Mouse (Mus musculus) neural tube, embryonic 15.5 days (tissue): ENCODE measurements around the gene E430018J23Rik. TPM values are rescaled to one million over a fixed set of nuclear protein-coding genes. Genes with fewer than 3 reads are reported as not detected.
A peak's percentile ranks its signal among the peaks of the same experiment; 100 is the strongest.
"Not testable (repeated sequence)": the region's sequence is repeated elsewhere in the genome, so short reads cannot be mapped to it uniquely, and the experiment has no call there.

ENCODE experiments used
- ATAC-seq: fragments of 200-750 bp; cut with Nextera tagmentation; 2 replicates; pipeline ENCODE4 v1.8.0; 2017; ENCODE audit warnings: mild to moderate bottlenecking, moderate TSS enrichment, moderate library complexity; ENCODE audit not compliant: low FRiP score
- H3K27ac ChIP-seq: fragments of 300-500 bp; sonication (generic); replicated peaks from 2 replicates; pipeline ENCODE4 v1.5.1; 2015; ENCODE audit warnings: mild to moderate bottlenecking, inconsistent platforms
- H3K27me3 ChIP-seq: fragments of 300-500 bp; sonication (generic); replicated peaks from 2 replicates; pipeline ENCODE4 v1.6.1; 2015; ENCODE audit warnings: inconsistent platforms
- H3K36me3 ChIP-seq: fragments of 300-500 bp; sonication (generic); 2 replicates; pipeline ENCODE4 v1.6.1; 2015; ENCODE audit warnings: inconsistent platforms
- H3K4me1 ChIP-seq: fragments of 300-500 bp; sonication (generic); 2 replicates; pipeline ENCODE4 v1.6.1; 2015; ENCODE audit warnings: inconsistent platforms
- H3K4me2 ChIP-seq: fragments of 300-500 bp; sonication (generic); 2 replicates; pipeline ENCODE4 v1.6.1; 2015; ENCODE audit warnings: inconsistent platforms, mild to moderate bottlenecking, moderate library complexity
- H3K4me3 ChIP-seq: fragments of 300-500 bp; sonication (generic); replicated peaks from 2 replicates; pipeline ENCODE4 v1.5.1; 2015; ENCODE audit warnings: mild to moderate bottlenecking, inconsistent platforms
- H3K9ac ChIP-seq: fragments of 300-500 bp; sonication (generic); replicated peaks from 2 replicates; pipeline ENCODE4 v1.6.1; 2015; ENCODE audit warnings: mild to moderate bottlenecking, inconsistent platforms
- H3K9me3 ChIP-seq: fragments of 300-500 bp; sonication (generic); replicated peaks from 2 replicates; pipeline ENCODE4 v1.6.1; 2016; ENCODE audit warnings: inconsistent platforms
- WGBS: fragments of 180-500 bp; shearing (Covaris S2); methylation state at CpG from one replicate; pipeline ENCODE4 v1.1.7; 2015; ENCODE audit warnings: mixed read lengths; 5-methylcytosine and 5-hydroxymethylcytosine counted together
- polyA plus RNA-seq: library from polyadenylated mRNA; unstranded; fragments of >200 nt; fragmentation: Nextera tagmentation; extraction: Ambion mirVana; gene quantifications from 2 replicates; pipeline ENCODE4 v1.2.1, GENCODE M21; 2015

The E430018J23Rik gene
- polyA plus RNA-seq, 1 experiment from 2014 or later: 5.0 TPM

DNA sequence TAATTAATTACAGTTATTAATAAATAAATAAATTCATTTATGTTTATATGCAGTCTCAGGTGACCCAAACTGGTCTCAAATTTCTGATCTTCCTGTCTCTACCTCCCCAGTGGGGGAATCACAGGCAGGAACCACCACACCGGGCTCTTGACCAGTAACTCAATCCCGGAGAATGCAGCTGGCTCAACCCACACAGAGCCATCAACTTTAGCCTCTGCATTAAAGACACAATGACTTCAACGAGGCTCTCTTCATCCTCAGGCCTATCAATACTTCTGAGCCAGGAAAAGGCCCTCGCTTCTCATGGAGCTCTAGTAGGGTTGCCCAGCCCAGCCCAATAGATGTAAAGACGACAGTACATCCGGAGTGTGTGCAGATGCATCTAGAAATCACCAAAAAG lies 10.7 kb upstream of the E430018J23Rik start:
- H3K9ac ChIP-seq, H3K27ac ChIP-seq, ATAC-seq, H3K4me3 ChIP-seq, H3K4me2 ChIP-seq, H3K27me3 ChIP-seq, H3K36me3 ChIP-seq, H3K9me3 ChIP-seq: not testable (repeated sequence)
- 98% methylated on average over 6 of the region's 6 CpGs for WGBS
- peaks cover 12% of the 10 kb centered on the region for H3K4me1 ChIP-seq

DNA sequence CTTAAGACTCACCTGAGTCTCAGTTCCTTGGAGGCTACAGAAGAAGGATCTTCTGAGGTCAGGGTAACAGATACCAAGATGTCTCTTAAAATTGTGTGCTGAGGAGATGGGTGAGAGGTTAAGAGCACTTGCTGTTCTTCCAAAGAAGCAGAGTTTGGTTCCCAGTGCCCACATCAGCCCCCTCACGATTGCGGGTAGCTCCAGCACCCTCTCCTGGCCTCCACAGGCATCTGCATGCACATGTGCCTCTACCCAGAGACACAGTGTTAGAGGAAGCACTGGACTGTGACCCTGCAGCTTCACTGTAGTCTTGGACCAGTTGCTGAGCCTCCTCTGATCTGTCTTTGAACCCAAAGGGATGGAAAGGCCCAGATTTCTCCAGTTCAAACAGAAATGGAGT lies 9.6 kb upstream of the E430018J23Rik start:
- WGBS: 50% methylated on average over 2 of the region's 2 CpGs
- no peaks in the 10 kb centered on the region for H3K27me3 ChIP-seq
- no peaks in the 10 kb centered on the region for H3K9me3 ChIP-seq
- H3K4me2 ChIP-seq: no peak overlapping the region
- peaks cover 12% of the 10 kb centered on the region for H3K4me1 ChIP-seq
- no peak overlapping the region for H3K9ac ChIP-seq
- ATAC-seq: no peak
- H3K4me3 ChIP-seq: no peak overlapping the region
- no peak overlapping the region for H3K27ac ChIP-seq
- no peaks in the 10 kb centered on the region for H3K36me3 ChIP-seq

DNA sequence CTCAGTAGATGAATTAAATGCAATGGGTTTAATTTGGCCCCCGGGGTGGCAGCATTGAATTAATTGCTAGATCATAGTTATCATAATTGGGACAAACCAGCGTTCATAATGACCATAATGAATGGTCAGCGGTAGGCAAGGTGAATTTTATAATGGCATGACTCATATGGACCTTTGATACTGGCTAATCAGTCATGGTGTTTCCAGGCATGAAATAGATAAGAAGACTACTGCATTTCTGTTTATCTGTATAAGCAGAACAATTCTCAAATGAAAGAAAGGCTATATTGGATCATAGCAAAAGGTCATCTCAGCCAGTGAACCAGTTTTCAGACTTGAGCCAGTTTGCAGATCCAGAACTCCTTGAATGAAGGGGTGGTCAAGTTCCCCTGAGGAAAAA lies 6.9 kb upstream of the E430018J23Rik start:
- H3K4me3 ChIP-seq: no peak overlapping the region
- no peaks in the 10 kb centered on the region for H3K36me3 ChIP-seq
- no peak for ATAC-seq
- H3K27me3 ChIP-seq: peaks cover 4% of the 10 kb centered on the region; the same call in 1 of the 2 replicates
- no peak overlapping the region for H3K9ac ChIP-seq
- H3K27ac ChIP-seq: no peak overlapping the region
- H3K4me2 ChIP-seq: no peak overlapping the region
- 62% methylated on average over 3 of the region's 3 CpGs for WGBS
- H3K4me1 ChIP-seq: no peaks in the 10 kb centered on the region
- H3K9me3 ChIP-seq: no peaks in the 10 kb centered on the region

DNA sequence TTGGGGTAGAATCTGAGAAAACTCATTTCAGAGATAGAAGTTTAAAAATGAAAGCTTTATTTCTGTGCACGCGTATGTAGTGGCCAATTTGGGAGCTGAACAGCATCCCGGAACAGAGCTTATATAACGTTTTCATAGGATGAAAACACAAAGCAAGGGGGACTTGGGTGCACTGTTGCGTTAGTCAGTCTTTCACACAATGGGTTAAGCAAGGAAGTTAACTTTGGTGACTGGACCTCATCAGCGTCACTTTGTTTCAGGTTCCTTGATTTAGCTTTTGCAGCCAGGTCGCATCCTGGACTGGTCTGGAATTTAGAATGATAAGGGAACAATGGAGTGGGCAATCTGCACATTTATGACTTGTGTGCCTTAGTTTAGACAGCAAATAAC lies 510 bp upstream of the E430018J23Rik start:
- peak overlapping the region; percentile 81 for H3K27ac ChIP-seq

DNA sequence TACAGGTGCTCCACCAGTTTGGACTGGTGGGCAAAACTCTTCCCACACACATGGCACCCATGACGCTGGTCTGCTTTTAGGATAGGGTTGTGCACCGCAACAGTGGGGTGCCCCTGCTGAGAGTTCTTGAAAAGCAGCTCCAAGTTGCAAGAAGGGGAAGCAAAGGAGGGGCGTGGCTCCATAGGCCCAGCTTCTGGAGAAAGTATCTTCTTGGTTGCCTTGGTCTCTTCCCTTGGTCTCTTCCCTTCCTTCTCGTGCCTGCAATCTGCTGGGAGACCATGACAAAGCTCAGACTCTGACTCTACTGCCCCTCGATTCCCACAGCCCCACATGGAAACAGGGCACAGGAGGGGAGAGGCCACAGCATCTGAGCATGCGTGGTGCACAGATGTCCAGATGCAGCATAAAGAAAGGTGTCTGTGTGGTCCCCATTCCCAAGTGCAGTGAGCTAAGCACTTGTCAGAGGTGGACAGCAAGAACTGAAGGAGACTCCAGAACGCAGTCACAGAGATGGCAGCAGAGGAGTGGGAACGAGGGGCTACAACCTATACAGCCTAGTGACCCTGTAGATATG lies 1.1 kb downstream of the E430018J23Rik start:
- Histone ChIP-seq H3K27me3 (peaks cover 2% of the 10 kb centered on the region; the same call in 1 of the 2 replicates), H3K4me1 (peaks cover 18% of the 10 kb centered on the region), H3K4me2 (peak overlapping the region; percentile 76), H3K4me3 (peak overlapping the region; percentile 68), H3K9ac (peak overlapping the region; percentile 90), H3K27ac (no peak overlapping the region), H3K36me3 (no peaks in the 10 kb centered on the region; the same call in 1 of the 2 replicates), H3K9me3 (no peaks in the 10 kb centered on the region)
- 84% methylated on average over 8 of the region's 8 CpGs for WGBS
- no peak for ATAC-seq

More for the DNA sequence above, 510 bp upstream of the E430018J23Rik start:
- Histone ChIP-seq H3K4me1 (peaks cover 18% of the 10 kb centered on the region), H3K9ac (peak overlapping the region; percentile 56), H3K9me3 (no peaks in the 10 kb centered on the region), H3K4me3 (peak overlapping the region; percentile 68), H3K27me3 (peaks cover 4% of the 10 kb centered on the region; the same call in 1 of the 2 replicates), H3K36me3 (no peaks in the 10 kb centered on the region; the same call in 1 of the 2 replicates), H3K4me2 (peak overlapping the region; percentile 76)
- no peak for ATAC-seq
- 20% methylated on average over 7 of the region's 7 CpGs for WGBS

DNA sequence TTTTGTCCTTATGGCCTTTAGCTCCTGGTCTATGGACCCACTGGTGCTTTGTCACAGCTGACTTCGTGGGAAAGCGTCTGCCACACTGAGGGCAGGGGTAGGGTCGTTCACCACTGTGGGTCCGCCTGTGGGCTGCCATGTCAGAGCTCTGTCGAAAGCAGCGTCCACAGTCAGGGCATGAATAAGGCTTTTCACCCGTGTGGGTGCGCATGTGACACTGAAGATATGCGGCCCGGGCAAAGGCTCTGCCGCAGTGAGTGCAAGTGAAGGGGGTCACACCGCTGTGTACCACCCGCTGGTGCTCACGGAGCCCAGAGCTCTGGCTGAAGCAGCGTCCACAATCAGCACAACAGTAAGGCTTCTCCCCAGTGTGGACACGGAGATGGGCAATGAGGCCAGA lies 1.9 kb downstream of the E430018J23Rik start:
- 0 out of 2 replicates have a peak overlapping the region, but pooled peaks have one; percentile 76 for H3K4me2 ChIP-seq
- H3K27me3 ChIP-seq: no peaks in the 10 kb centered on the region
- H3K9me3 ChIP-seq: no peaks in the 10 kb centered on the region
- H3K36me3 ChIP-seq: no peaks in the 10 kb centered on the region; the same call in 1 of the 2 replicates
- ATAC-seq: no peak
- peaks cover 18% of the 10 kb centered on the region for H3K4me1 ChIP-seq
- no peak overlapping the region for H3K9ac ChIP-seq
- 95% methylated on average over 16 of the region's 16 CpGs for WGBS
- no peak overlapping the region for H3K27ac ChIP-seq
- no peak overlapping the region for H3K4me3 ChIP-seq

DNA sequence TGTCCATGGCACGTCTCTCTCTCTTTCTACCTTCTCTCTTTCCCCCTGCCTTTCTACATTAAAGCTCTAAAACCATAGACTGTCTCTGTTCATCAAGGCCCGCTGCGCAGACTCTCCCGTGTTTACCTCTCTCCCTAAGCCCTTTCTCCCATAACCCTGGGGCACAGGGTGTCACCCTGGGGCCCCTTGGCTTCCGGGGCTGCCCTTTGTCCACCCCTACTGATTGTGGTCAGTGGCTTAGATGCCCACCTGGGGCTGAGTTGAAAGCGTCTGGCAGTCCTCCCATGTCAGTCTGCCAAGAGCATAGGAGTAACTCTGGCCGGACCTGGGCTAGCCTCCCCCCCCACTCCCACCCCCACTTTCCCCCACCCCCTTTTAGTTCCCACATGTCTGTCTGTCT lies 3.1 kb downstream of the E430018J23Rik start:
- 81% methylated on average over 7 of the region's 7 CpGs for WGBS
- no peak for ATAC-seq
- Histone ChIP-seq H3K4me3 (no peak overlapping the region), H3K27ac (no peak overlapping the region), H3K9ac (no peak overlapping the region), H3K4me2 (no peak overlapping the region), H3K9me3 (no peaks in the 10 kb centered on the region), H3K27me3 (no peaks in the 10 kb centered on the region), H3K36me3 (no peaks in the 10 kb centered on the region; the same call in 1 of the 2 replicates), H3K4me1 (peaks cover 26% of the 10 kb centered on the region)

DNA sequence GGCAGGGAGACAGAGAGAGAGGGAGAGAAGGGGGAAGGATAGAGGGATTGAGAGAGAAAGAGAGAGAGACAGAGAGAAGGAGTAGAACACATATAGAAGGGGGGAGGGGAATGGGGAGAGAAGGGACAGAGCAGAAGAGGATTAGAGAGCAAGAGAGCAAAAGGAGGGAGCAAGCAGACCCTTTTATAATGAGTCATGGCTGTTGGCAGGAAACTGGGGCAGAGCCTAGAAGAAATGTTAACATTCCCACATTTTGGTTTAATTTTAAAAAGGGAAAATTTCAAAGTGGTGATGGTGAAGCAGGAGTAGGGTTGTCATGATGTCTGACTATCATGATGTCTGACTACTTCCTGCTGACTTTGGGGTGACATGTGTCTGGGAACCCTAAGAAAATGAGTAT lies 5.2 kb downstream of the E430018J23Rik start:
- H3K4me1 ChIP-seq: peaks cover 19% of the 10 kb centered on the region
- not testable (repeated sequence) for H3K27me3 ChIP-seq, H3K36me3 ChIP-seq, H3K4me2 ChIP-seq, H3K4me3 ChIP-seq, H3K9ac ChIP-seq, H3K27ac ChIP-seq, ATAC-seq, H3K9me3 ChIP-seq

DNA sequence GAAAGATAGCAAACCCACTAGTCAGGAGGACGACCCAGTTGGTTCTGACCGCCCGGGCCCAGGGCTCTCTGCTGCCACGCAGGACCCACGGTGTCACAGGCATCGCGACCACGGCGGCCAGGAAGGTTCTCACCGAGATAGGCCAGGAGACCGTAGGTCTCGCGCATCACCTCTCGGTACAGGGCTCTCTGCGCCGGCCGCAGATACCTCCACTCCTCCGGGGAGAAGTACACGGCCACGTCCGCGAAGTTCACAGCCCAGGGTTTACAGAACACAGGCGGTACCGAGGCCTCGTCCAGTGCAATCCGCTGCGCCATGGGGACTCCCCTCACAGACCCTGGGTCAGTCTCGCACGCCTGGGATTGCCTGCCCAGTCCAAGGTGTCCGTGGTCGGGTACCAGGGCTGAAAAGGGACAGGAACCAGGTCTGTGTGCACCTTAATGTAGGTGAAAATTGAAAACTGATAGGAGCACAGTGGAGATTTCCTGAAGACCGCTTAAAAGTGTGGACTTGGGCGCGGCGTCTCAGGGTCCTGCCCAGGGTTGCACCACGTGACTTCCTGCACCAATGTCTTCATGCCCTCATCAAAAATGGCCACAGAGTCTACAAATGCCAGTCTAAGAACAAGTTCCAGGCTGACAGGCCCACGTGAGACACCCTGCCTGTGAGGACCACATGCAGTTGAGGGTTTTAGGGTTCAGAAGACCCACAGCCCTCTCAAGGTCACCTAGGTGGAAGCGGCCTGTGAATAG lies 6.6 kb downstream of the E430018J23Rik start, which contains the start of gene 9130019O22Rik:
Gene 9130019O22Rik (minus strand): TSS at position 526 of the 752 bp plus-strand sequence.
- Histone ChIP-seq H3K4me2 (peak within 1 kb of the TSS; percentile 72), H3K9me3 (no peaks in the 10 kb centered on the region), H3K4me3 (peak within 1 kb of the TSS; percentile 60), H3K9ac (peak within 1 kb of the TSS; percentile 60), H3K36me3 (peaks cover 9% of the 10 kb centered on the region), H3K4me1 (peaks cover 8% of the 10 kb centered on the region), H3K27ac (peak within 1 kb of the TSS; percentile 58; the same call in 1 of the 2 replicates), H3K27me3 (no peaks in the 10 kb centered on the region)
- WGBS: 12% methylated on average over 38 of the region's 38 CpGs
- peak; percentile 89 for ATAC-seq

DNA sequence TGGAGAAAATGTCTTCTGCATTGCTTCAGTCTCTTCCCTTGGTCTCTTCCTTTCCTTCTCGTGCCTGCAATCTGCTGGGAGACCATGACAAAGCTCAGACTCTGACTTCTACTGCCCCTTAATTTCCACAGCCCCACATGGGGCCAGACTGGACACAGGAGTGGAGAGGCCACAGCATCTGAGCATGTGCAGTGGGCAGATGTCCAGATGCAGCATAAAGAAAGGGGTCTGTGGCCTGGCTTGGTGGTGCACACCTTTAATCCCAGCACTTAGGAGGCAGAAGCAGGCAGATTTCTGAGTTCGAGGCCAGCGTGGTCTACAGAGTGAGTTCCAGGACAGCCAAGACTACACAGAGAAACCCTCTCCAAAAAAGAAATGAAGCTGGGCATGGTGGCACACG lies 7.9 kb downstream of the E430018J23Rik start:
- not testable (repeated sequence) for H3K4me3 ChIP-seq, H3K4me1 ChIP-seq, H3K27ac ChIP-seq, ATAC-seq, H3K4me2 ChIP-seq, H3K36me3 ChIP-seq, H3K27me3 ChIP-seq, H3K9me3 ChIP-seq, H3K9ac ChIP-seq
- WGBS: 97% methylated on average over 4 of the region's 4 CpGs

DNA sequence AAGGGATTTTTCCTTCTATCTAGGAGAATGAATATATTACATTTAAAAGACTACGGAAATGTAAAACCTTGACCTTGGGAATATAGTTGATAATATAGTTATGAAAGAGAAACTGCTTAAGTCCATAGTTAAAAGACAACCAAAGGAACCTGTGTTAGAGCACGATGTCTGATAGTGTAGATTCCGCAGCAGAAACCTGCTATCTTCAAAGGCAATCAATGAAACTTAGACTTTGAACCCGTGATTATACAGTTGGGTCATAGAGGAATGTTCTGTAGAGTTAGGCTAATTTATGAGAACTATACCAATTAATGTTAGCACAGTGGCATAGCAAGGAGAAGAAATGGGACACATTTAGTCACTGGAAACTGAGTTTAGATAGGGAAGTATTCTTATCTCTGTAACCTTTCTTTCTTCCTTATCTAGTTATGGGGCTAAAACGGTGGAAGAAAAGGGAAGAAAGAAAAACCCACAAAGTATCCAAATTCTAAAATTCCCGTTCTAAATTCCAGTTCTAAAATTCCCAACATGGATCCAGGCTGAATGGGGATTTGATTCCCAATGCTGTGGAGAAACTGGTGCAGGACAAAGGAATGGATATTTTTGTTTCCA lies 15.0 kb downstream of the E430018J23Rik start:
- Histone ChIP-seq H3K9ac (no peak overlapping the region), H3K27ac (no peak overlapping the region), H3K36me3 (peaks cover 9% of the 10 kb centered on the region), H3K4me1 (peaks cover 7% of the 10 kb centered on the region; the same call in 1 of the 2 replicates), H3K9me3 (no peaks in the 10 kb centered on the region), H3K27me3 (no peaks in the 10 kb centered on the region), H3K4me2 (no peak overlapping the region), H3K4me3 (no peak overlapping the region)
- ATAC-seq: no peak
- WGBS: 84% methylated on average over 6 of the region's 6 CpGs
